Mouse (Mus musculus): Measurements from ENCODE around the gene Cox4i1. TPM values are rescaled to one million over a fixed set of nuclear protein-coding genes. Genes with fewer than 3 reads are reported as not detected.
A peak's percentile ranks its signal among the peaks of the same experiment; 100 is the strongest.

Gene Cox4i1
- polyA plus RNA-seq, 1 experiment from 2014 or later: 2,406 TPM

DNA sequence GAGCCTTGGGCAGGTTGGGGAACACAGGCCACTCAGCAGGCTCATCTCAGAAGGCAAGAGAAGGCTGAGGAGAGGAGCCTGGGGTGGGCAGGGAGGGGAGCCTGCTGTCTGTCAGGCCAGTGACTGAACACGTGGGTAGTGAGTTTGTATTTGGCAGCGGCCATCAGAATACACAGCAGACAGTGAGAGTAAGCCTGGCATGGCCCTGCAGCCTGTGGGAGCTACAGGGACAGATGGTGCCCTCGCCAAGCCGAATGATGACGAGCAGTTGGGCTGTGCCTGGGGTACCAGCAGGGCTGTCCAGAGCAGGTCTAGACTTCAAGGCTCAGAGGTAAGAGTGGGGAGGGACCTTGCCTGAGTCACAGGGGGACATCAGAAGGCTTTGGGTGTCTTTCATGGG, 40.7 kb upstream of the Cox4i1 start:
- no peaks in the 10 kb centered on the region for H3K36me3 ChIP-seq (ENCODE audit: control insufficient read depth, insufficient read depth)
- 0 out of 2 replicates have a peak, but pooled peaks cover 5% of the 10 kb centered on the region for H3K27me3 ChIP-seq (replicated peaks; ENCODE audit: control insufficient read depth, insufficient read depth, low read length)
- no peak for TF ChIP-seq CTCF (IDR thresholded peaks at IDR 0.05; ENCODE audit: low read depth)
- H3K4me2 ChIP-seq (replicated peaks; ENCODE audit: low read depth): no peak overlapping the region
- no peak overlapping the region for H3K27ac ChIP-seq (ENCODE audit: low read depth, low read length)
- no peaks in the 10 kb centered on the region for H3K4me1 ChIP-seq (replicated peaks; ENCODE audit: control insufficient read depth, insufficient read depth, low read length)
- 91% methylated on average over 5 of the region's 5 CpGs for WGBS
- H3K9ac ChIP-seq (ENCODE audit: low read depth, low read length): no peak overlapping the region
- no peak overlapping the region for H3K4me3 ChIP-seq (ENCODE audit: low read depth, low read length)
- no peaks in the 10 kb centered on the region for H3K9me3 ChIP-seq (ENCODE audit: control insufficient read depth)
- no peak for ATAC-seq

DNA sequence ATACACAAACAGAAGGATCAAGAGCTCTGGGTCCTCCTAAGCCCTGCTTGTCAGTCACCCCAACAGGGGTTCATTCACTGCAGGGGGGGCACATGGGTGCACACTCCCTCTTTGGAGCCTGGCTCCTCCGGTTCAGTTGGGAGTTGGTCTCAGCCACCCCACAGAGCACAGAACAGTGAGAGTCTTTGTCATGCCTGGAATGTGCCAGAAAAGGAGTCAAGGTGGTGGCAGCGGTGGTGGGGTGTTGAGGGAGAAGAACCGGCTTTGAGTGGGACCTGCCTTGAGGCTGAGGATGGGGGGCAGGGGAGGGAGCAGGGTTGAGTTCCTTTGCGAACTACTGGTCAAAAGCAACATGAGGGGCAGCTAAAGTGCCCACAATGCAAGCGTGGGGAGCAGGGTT, 38.0 kb upstream of the Cox4i1 start:
- Histone ChIP-seq H3K36me3 (ENCODE audit: control insufficient read depth, insufficient read depth) (no peaks in the 10 kb centered on the region), H3K9me3 (ENCODE audit: control insufficient read depth) (no peaks in the 10 kb centered on the region), H3K27me3 (replicated peaks; ENCODE audit: control insufficient read depth, insufficient read depth, low read length) (0 out of 2 replicates have a peak, but pooled peaks cover 7% of the 10 kb centered on the region), H3K4me3 (ENCODE audit: low read depth, low read length) (no peak overlapping the region), H3K9ac (ENCODE audit: low read depth, low read length) (no peak overlapping the region), H3K4me1 (replicated peaks; ENCODE audit: control insufficient read depth, insufficient read depth, low read length) (no peaks in the 10 kb centered on the region), H3K27ac (ENCODE audit: low read depth, low read length) (no peak overlapping the region), H3K4me2 (replicated peaks; ENCODE audit: low read depth) (no peak overlapping the region)
- TF ChIP-seq CTCF (IDR thresholded peaks at IDR 0.05; ENCODE audit: low read depth): no peak
- ATAC-seq: no peak
- 57% methylated on average over 5 of the region's 5 CpGs for WGBS

DNA sequence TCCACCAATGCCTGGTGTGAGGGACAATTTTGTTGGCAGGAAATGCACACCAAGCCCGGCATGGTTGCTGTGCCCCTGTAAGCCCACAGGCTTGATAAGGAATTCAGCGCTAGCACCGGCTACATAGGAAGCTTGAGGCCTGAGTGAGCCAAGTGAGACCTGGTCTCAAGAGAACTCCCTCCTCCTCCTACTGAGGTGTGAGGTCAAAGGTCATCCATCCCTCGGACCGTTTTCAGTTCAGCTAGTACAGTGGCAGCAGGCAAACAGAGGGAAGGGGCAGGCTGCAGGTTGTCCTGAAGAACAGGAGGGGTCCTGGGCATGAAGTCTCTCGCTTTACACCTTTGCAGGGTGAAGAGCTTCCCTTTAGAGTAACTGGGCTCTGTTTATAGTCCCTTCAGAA, 37.2 kb upstream of the Cox4i1 start:
- WGBS: 53% methylated on average over 6 of the region's 6 CpGs
- Histone ChIP-seq H3K27ac (ENCODE audit: low read depth, low read length) (no peak overlapping the region), H3K9ac (ENCODE audit: low read depth, low read length) (no peak overlapping the region), H3K36me3 (ENCODE audit: control insufficient read depth, insufficient read depth) (no peaks in the 10 kb centered on the region), H3K9me3 (ENCODE audit: control insufficient read depth) (no peaks in the 10 kb centered on the region), H3K4me2 (replicated peaks; ENCODE audit: low read depth) (no peak overlapping the region), H3K27me3 (replicated peaks; ENCODE audit: control insufficient read depth, insufficient read depth, low read length) (0 out of 2 replicates have a peak, but pooled peaks cover 7% of the 10 kb centered on the region), H3K4me3 (ENCODE audit: low read depth, low read length) (no peak overlapping the region), H3K4me1 (replicated peaks; ENCODE audit: control insufficient read depth, insufficient read depth, low read length) (no peaks in the 10 kb centered on the region)
- TF ChIP-seq CTCF (IDR thresholded peaks at IDR 0.05; ENCODE audit: low read depth): no peak
- no peak for ATAC-seq

DNA sequence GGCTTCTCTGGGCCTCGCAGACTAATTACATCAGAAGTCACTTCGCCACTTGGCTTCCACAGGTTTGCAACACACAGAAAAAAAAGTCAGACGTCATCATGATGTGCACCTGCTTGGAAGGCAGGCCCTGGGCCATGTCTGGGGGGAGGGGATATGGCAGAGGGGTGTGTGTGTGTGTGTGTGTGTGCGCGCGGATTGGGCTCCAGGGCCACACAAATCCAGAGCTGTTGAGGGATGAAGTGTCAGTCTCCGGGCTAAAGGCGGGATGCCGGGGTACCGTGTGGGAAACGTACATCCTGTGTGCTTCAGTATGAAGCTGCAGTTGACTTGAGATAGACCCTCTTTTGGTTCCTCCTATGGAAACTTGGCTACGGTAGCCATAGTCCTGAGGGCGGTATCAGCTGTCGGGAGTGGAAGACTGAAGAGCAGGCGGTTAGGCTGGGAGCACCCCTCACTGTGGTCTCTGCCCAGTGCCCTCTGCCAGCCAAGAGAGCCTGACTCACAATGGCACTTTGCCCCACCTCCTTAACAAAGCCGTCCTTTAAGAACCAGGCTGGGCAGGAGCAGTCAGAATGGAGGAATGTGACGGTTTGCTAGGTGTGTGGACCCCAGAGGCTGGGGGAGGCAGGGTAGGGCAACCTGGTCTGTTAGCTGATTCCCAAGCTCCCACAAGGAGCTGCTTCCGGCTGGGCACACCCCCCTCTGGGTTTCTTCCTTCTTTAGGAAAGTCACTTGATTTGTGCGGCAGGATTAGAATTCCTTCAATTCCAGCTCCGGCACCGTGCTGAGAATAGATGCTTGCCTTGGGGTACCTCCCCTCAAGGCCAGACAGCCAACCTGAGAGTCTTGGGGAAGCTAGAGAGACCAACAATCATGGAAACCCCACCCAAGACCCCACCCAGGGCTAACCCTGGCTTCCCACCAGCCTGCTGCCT, 36.3 kb upstream of the Cox4i1 start:
- no peak overlapping the region for H3K9ac ChIP-seq (ENCODE audit: low read depth, low read length)
- H3K4me2 ChIP-seq (replicated peaks; ENCODE audit: low read depth): no peak overlapping the region
- no peaks in the 10 kb centered on the region for H3K36me3 ChIP-seq (ENCODE audit: control insufficient read depth, insufficient read depth)
- no peak for TF ChIP-seq CTCF (IDR thresholded peaks at IDR 0.05; ENCODE audit: low read depth)
- ATAC-seq: no peak
- no peak overlapping the region for H3K27ac ChIP-seq (ENCODE audit: low read depth, low read length)
- no peaks in the 10 kb centered on the region for H3K4me1 ChIP-seq (replicated peaks; ENCODE audit: control insufficient read depth, insufficient read depth, low read length)
- 78% methylated on average over 21 of the region's 21 CpGs for WGBS
- H3K4me3 ChIP-seq (ENCODE audit: low read depth, low read length): no peak overlapping the region
- H3K9me3 ChIP-seq (ENCODE audit: control insufficient read depth): no peaks in the 10 kb centered on the region
- H3K27me3 ChIP-seq (replicated peaks; ENCODE audit: control insufficient read depth, insufficient read depth, low read length): 0 out of 2 replicates have a peak, but pooled peaks cover 7% of the 10 kb centered on the region

DNA sequence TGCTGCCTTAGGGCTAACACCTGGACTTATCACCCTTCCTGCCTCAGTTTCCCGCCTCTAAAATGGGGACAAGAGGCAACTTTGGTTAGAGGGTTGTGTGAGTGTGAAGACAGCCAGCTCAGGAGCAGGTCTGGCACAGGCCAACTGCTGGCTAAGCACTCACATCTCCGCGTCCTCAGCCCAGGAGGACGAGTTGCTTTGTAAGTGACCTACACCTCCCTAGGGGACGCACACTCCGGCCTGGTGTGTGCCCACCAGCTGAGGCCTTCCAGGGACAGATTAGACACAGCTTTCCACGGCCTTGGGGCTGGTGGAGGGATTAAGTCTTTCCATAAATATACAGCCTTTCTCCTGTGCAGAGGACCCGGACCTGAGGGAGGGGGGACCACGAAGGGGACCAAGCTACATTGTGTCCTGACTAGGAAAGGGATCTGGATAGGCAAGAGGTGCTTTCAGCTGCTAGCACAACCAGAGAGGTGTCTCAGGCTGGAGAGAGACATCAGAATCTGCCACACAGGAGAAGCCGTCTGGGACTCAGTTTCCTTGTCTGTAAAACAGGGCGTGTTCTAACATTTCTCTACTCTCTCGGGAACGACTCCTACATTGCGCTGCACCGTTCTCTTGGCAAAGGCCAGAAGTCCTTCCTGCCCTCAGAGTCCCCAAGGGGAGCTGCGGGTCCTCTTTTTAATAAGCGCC, 34.9 kb upstream of the Cox4i1 start:
- Histone ChIP-seq H3K9ac (ENCODE audit: low read depth, low read length) (no peak overlapping the region), H3K4me3 (ENCODE audit: low read depth, low read length) (no peak overlapping the region), H3K27ac (ENCODE audit: low read depth, low read length) (no peak overlapping the region), H3K4me2 (replicated peaks; ENCODE audit: low read depth) (peak overlapping the region; percentile 99), H3K36me3 (ENCODE audit: control insufficient read depth, insufficient read depth) (no peaks in the 10 kb centered on the region), H3K9me3 (ENCODE audit: control insufficient read depth) (no peaks in the 10 kb centered on the region), H3K4me1 (replicated peaks; ENCODE audit: control insufficient read depth, insufficient read depth, low read length) (no peaks in the 10 kb centered on the region), H3K27me3 (replicated peaks; ENCODE audit: control insufficient read depth, insufficient read depth, low read length) (0 out of 2 replicates have a peak, but pooled peaks cover 7% of the 10 kb centered on the region)
- no peak for TF ChIP-seq CTCF (IDR thresholded peaks at IDR 0.05; ENCODE audit: low read depth)
- WGBS: 49% methylated on average over 17 of the region's 17 CpGs
- ATAC-seq: no peak

DNA sequence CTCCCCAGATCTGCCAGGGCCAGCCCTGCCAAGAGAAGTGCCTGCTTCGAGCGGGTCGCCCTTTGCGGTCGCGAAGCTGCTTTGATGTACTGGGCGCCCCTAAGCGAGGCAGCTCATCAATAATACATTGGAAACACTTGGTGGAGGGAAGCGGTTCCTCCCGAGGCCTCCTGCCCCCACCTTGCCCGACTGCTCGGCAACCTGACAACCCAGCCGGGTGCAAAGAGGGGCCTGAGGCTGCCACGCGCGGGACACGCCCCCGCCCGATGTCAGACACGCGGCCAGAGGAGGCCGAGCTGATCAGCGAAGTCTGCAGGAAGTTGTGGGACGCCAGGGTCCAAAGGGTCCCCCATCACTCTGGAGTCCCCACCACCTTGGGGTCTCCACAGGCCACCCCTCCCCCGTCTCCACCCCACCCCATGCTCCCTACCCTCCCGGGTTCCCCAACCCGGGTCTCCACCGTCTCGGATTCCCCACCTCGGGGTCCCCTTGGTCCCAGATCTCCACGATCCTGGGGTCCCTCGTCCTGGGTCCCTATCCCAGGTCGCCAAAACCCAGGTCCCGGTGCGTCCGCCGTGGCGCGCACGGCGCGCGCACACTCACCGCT, 34.3 kb upstream of the Cox4i1 start:
- WGBS: 4% methylated on average over 43 of the region's 44 CpGs
- H3K9me3 ChIP-seq (ENCODE audit: control insufficient read depth): no peaks in the 10 kb centered on the region
- no peaks in the 10 kb centered on the region for H3K36me3 ChIP-seq (ENCODE audit: control insufficient read depth, insufficient read depth)
- no peak overlapping the region for H3K27ac ChIP-seq (ENCODE audit: low read depth, low read length)
- H3K27me3 ChIP-seq (replicated peaks; ENCODE audit: control insufficient read depth, insufficient read depth, low read length): 0 out of 2 replicates have a peak, but pooled peaks cover 7% of the 10 kb centered on the region
- TF ChIP-seq CTCF (IDR thresholded peaks at IDR 0.05; ENCODE audit: low read depth): no peak
- peak overlapping the region; percentile 99 for H3K4me2 ChIP-seq (replicated peaks; ENCODE audit: low read depth)
- no peaks in the 10 kb centered on the region for H3K4me1 ChIP-seq (replicated peaks; ENCODE audit: control insufficient read depth, insufficient read depth, low read length)
- ATAC-seq: peak; percentile 16; the same call in 1 of the 2 replicates
- peak overlapping the region; percentile 54 for H3K4me3 ChIP-seq (ENCODE audit: low read depth, low read length)
- H3K9ac ChIP-seq (ENCODE audit: low read depth, low read length): peak overlapping the region; percentile 34; the same call in 1 of the 2 replicates

Measured in intestine, postnatal 0 days (tissue).